Mouse (Mus musculus) c-Kit-positive CD71-positive TER-119-positive erythroid progenitor cells, embryonic 14.5 days (primary cell): ENCODE results near the gene Slc10a6.

Source experiments
- DNase-seq: peaks from one replicate; pipeline ENCODE4 v3.0.0-alpha.2; 2013; ENCODE audit warnings: low spot score

Slc10a6 gene

GRCm38 (mm10) chr5:103629111-103629764 is at the start of gene Slc10a6:
TSS of gene Slc10a6 (minus strand) at chr5:103629403.
- DNase-seq, result no peak

DNA sequence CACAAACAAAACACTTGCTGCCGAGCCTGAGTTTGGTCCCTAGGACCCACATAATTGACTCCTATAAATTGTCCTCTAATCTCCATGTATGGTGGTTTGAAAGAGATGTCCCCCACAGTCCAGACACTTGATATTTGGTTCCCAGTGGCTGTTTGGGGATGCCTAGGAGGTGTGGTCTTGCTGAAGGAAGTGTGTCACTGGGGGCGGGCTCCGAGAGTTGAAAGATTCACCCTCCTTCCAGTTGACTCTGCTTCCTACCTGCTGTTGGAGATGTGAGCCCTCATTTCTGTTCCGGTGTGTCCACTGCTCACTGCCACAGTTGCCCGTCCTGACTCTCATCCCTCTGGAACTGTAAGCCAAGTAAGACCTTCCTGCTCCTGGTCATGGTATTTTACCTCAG is 49.8 kb upstream of the Slc10a6 start:
- no peak for DNase-seq

GRCm38 (mm10) chr5:103677894-103678293 is 48.7 kb upstream of the Slc10a6 start:
- DNase-seq, result no peak

GRCm38 (mm10) chr5:103676289-103676881 is 47.2 kb upstream of the Slc10a6 start:
- no peak for DNase-seq

DNA sequence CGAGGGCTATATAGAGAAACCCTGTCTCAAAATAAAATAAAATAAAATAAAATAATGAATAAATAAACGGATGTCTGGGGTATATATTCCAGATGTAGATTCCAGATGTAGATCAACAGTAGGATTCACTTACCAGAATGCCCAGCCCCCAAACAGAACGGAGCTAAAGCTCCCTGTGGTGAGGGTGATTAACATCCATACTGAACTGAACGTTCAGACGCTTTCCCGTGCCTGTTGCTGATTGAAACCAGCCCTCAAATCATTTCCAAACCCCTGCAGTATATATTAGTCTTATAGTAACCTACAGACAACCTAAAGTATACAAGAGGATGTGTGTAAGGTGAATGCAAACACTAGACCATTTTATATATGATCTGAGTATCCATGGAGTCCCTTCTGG is 45.3 kb upstream of the Slc10a6 start:
- no peak for DNase-seq

DNA sequence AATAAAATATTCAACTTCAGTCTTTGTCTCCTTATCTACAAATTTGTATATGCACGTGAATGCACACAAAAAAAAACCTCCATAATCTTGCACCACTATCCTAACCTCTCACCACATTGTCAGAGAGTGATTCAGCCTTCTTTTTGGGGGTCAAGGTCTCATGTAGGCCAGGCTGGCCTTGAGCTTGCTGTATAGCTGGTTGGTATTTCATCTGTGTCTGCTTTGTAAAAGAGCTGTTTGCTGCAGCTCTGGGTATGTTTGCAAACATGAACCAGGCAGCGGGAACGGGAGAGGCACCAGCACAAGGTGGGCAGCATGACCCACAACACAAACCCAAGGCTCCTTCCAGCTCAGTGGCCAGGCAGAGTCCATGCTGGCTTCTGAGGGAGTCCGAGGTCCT is 44.4 kb upstream of the Slc10a6 start:
- no peak for DNase-seq

GRCm38 (mm10) chr5:103671858-103672257 is 42.7 kb upstream of the Slc10a6 start:
- no peak for DNase-seq

- no peak for DNase-seq
Measured at GRCm38 (mm10) chr5:103665876-103666275, 36.7 kb upstream of the Slc10a6 start.

DNA sequence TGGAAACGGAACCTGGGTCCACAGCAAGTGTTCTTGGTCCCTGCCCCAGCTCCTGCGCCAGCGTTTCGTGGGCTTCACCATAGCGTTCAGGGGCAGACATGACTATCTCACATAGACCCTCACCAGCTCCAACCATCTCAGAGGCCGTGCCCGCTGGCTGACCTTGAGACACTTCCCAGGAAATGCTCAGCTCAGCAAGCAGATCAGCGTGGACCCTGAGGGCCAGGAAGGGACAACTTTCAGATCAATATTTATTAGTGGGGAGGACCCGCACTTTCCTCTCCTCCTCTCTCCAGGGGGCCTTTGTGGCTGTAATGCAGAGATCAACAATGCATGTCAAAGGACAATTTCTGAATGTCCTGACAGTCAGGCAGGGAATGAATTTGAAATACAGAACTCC is 35.7 kb upstream of the Slc10a6 start:
- DNase-seq, result no peak

DNA sequence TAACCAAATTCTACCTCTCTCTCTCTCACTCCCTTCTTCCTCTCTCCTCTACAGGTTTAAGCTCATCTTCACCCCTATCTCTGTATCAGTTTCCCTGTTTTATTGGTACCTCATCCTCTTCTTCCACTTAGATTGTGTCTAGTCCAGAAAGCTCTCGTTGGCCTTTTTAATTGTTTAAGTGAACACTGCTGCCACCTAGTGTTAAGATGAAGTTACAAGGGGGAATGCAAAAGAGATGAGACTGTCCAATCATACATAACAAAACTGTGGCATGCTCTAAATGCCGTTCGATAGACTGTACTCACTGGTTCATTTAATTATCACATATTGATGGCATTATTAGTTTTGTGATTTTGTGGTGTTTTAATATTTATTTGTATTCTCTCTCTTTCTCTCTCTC is 30.4 kb upstream of the Slc10a6 start:
- DNase-seq, result peak; percentile 54

- peak; percentile 20 for DNase-seq
Measured at GRCm38 (mm10) chr5:103658921-103659320, 29.7 kb upstream of the Slc10a6 start.

DNA sequence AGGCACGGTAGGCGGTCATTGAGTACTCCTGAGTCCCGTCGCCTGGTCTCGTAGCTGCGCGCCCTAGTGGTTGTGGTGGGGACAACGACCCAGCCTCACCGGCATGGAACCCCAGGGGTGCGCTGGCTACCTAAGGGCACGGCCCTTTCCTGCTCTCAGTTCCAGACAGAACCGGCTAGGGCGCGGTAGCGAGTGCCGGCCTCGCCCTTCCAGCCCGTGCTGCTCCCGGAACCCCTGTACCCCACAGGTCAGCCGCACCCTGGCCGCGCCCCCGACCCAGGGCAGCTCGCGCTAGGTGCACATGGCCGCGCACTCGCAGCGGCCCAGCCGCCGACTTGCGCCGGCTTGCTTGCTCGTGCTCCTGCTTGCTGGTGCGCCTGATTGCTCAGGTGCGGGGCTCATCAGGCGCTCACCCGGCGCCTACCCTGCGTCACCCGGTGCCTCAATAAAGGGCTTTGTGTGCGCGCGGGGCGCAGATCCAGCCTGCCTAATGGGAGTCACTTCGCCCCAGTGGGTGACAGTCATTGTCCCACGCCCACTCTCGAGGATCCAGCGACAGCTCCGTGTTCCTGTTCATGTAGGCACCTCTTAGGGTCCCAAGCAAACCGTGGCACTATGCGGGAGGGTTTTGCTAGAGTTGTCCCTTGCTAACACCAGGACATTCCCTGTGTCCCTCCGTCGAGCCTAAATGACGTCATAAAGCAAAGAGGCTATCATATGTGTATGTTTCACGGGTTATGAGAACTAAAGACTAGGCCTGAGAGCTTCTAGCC is 26.3 kb upstream of the Slc10a6 start, which contains the start of gene 1700016H13Rik:
TSS of gene 1700016H13Rik (minus strand) at position 665 of the 773 bp plus-strand sequence.
- peak; percentile 57 for DNase-seq

DNA sequence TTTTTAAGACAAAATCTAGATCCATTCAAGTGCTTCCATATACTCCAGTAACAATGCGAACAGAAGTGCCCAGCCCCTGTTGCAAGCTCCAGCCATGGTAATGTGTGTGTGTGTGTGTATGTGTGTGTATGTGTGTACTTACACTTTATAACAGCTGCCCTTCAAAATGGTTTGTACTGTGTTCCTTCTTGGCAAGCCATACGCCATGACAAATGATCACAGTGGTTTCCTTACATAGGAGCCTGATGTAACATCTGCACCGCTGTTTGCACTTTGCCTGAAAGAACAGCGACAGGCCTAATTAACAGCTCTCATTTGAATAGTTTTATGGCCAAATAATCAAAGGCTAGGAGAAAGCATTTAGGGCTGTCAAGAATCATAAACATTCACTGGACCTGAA is 25.6 kb upstream of the Slc10a6 start:
- DNase-seq, result peak; percentile 1

- peak; percentile 65 for DNase-seq
Measured at GRCm38 (mm10) chr5:103654225-103654624, 25.0 kb upstream of the Slc10a6 start.

- no peak for DNase-seq
Measured at GRCm38 (mm10) chr5:103647320-103647719, 18.1 kb upstream of the Slc10a6 start.

GRCm38 (mm10) chr5:103644167-103644566 is 15.0 kb upstream of the Slc10a6 start:
- DNase-seq, result no peak

DNA sequence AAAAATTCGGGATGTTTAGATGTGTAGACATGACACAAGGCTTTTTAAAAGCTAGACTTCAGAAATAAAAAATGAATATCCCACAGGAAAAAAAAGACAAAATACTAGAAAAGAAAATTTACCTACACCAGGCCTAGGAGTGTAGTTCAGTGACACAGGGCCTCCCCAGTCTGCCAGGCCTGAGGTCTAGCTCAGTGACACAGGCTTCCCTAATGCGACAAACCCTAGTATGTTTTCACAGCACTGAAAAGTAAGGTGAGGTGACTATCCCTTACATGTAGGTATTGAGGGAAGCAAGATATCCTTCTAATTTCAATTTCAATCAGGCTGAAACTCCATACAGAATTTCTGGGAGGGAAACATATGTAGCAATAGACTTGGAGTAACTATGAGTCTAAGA is 8.0 kb upstream of the Slc10a6 start:
- no peak for DNase-seq

GRCm38 (mm10) chr5:103629854-103630580 is 814 bp upstream of the Slc10a6 start:
- DNase-seq, result no peak

DNA sequence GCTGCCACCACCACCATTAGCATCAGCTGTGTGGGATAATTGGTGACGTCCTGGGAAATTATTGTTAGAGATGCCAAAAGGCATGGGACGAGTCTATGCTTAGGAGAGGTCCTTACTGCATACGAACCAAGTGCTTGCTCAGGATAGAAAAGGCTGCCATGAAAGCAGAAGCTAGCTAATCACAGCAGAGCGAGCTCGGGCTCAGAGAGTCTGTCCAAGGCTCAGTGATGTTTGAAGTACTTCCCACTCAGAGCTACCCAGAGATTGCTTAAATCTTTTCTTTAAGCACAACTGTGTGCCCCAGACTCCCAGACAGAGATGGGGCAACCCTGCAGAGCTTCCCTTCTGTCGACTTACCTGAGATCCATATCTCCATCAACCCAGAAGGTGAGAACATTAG is 704 bp downstream of the Slc10a6 start:
- DNase-seq, result no peak

GRCm38 (mm10) chr5:103624831-103625230 is 4.4 kb downstream of the Slc10a6 start:
- no peak for DNase-seq

GRCm38 (mm10) chr5:103622321-103622720 is 6.9 kb downstream of the Slc10a6 start:
- DNase-seq, result no peak

DNA sequence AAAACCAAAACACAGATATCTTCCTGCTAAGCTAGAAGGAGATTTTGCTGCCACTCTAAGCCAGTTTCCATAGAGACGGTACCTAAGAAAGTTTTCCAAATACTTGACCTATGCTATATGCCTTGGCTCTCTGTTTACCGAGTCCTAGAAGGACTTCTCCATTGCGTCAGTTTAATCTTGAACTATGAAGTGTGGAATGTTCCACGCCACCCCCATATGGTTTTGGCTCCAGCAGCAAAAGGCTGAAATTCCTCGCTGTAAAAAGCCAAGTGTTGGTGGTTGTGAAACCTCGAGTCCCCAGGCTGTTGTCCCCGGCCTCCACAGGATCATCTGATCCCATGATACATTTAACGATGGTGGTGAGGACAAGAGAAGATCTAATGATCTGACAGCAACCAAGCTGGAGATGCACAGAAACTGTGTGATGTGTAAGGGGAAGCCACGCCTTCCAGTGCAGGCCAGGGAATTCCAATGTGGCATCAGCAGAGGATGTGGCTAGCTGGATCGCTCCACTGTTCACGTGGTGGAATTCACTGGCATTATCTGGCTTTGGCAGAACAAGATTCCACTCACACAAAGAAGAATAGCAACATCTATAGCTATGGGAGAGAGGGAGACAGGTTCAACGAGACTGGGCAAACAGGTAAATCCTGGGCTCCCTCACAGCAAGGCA is 8.8 kb downstream of the Slc10a6 start:
- no peak for DNase-seq
